Mouse (Mus musculus): ENCODE results near the gene Rpl23.

GRCm38 (mm10) chr11:97818003-97818402 lies 35.8 kb upstream of the Rpl23 start:
- TF ChIP-seq POLR2A (IDR thresholded peaks at IDR 0.05; ENCODE audit: insufficient read depth, low read depth, low read length) (no peak), CTCF (IDR thresholded peaks at IDR 0.05; ENCODE audit: insufficient read depth, low read depth, low read length) (no peak)
